Mouse (Mus musculus) brain, embryonic 18.5 days (tissue): ENCODE data around the gene B4galnt1.

Source experiments
- DNase-seq: peaks from one replicate; pipeline ENCODE4 v3.0.0-alpha.2; 2012; ENCODE audit warnings: low read depth, low spot score

Gene B4galnt1

GRCm38 (mm10) chr10:127208921-127209320 is 43.9 kb downstream of the B4galnt1 start:
- no peak for DNase-seq

GRCm38 (mm10) chr10:127209928-127210570 is 45.0 kb downstream of the B4galnt1 start:
- DNase-seq: no peak

GRCm38 (mm10) chr10:127210961-127211405 is 46.0 kb downstream of the B4galnt1 start:
- DNase-seq: no peak

GRCm38 (mm10) chr10:127211414-127211854 is 46.4 kb downstream of the B4galnt1 start, which contains the start of gene Pip4k2c:
Gene Pip4k2c, minus strand, starts transcription at chr10:127211585.
- DNase-seq: peak; percentile 50

GRCm38 (mm10) chr10:127213272-127213671 is 48.2 kb downstream of the B4galnt1 start:
- DNase-seq: no peak

- no peak for DNase-seq
These were observed 48.8 kb downstream of the B4galnt1 start for GRCm38 (mm10) chr10:127213704-127214421.

GRCm38 (mm10) chr10:127214422-127214803 is 49.4 kb downstream of the B4galnt1 start:
- no peak for DNase-seq

GRCm38 (mm10) chr10:127216456-127216855 is 51.4 kb downstream of the B4galnt1 start:
- no peak for DNase-seq

GRCm38 (mm10) chr10:127217177-127217576 is 52.2 kb downstream of the B4galnt1 start:
- DNase-seq: no peak

- DNase-seq: no peak
These were observed 53.3 kb downstream of the B4galnt1 start for GRCm38 (mm10) chr10:127218339-127218738.
